Mouse (Mus musculus) thymus, adult 2 months (tissue): ENCODE results near the gene Rps2. TPM values are rescaled to one million over a fixed set of nuclear protein-coding genes. Genes with fewer than 3 reads are reported as not detected.

ENCODE experiments used
- DNase-seq: peaks from one replicate; pipeline ENCODE4 v3.0.0; 2021
- H3K27ac ChIP-seq: fragments of 200-500 bp; 2 replicates; pipeline ENCODE4 v1.5.1; 2012; ENCODE audit warnings: low read length, control low read depth; ENCODE audit not compliant: control insufficient read depth, insufficient read depth
- H3K27me3 ChIP-seq: fragments of 200-500 bp; 2 replicates; pipeline ENCODE4 v1.6.1; 2012; ENCODE audit warnings: mild to moderate bottlenecking, low read length, moderate library complexity, mixed read lengths; ENCODE audit not compliant: control insufficient read depth, insufficient read depth
- H3K36me3 ChIP-seq: fragments of 200-500 bp; 2 replicates; pipeline ENCODE4 v1.6.1; 2012; ENCODE audit warnings: mild to moderate bottlenecking, low read length, moderate library complexity; ENCODE audit not compliant: control insufficient read depth, insufficient read depth
- H3K4me1 ChIP-seq: fragments of 200-500 bp; replicated peaks from 2 replicates; pipeline ENCODE4 v1.6.1; 2012; ENCODE audit warnings: low read length; ENCODE audit not compliant: control insufficient read depth, insufficient read depth
- H3K4me3 ChIP-seq: fragments of 200-500 bp; 2 replicates; pipeline ENCODE4 v1.5.1; 2012; ENCODE audit warnings: mild to moderate bottlenecking, low read length, control low read depth, moderate library complexity; ENCODE audit not compliant: control insufficient read depth, insufficient read depth
- CTCF ChIP-seq: fragments of 200-500 bp; IDR thresholded peaks from 2 replicates; pipeline ENCODE4 v1.5.1; 2012; ENCODE audit warnings: mild to moderate bottlenecking, control low read depth, low read length, moderate library complexity, borderline replicate concordance; ENCODE audit not compliant: control insufficient read depth, poor library complexity, insufficient read depth; ENCODE audit errors: extremely low read depth
- POLR2A ChIP-seq: fragments of 200-500 bp; IDR thresholded peaks from 2 replicates; pipeline ENCODE4 v1.6.1; 2012; ENCODE audit warnings: mild to moderate bottlenecking, low read length, control low read depth, moderate library complexity; ENCODE audit not compliant: control insufficient read depth, poor library complexity, insufficient read depth; ENCODE audit errors: extremely low read depth
- WGBS: fragments of 180-500 bp; shearing (Covaris S2); methylation state at CpG from one replicate; pipeline ENCODE4 v1.1.7; 2018; 5-methylcytosine and 5-hydroxymethylcytosine counted together
- polyA plus RNA-seq: library from polyadenylated mRNA; depleted of rRNA; stranded (reverse); fragments of >200 nt; gene quantifications from 2 replicates; pipeline ENCODE4 v1.2.3, GENCODE M21; 2012

The Rps2 gene
- polyA plus RNA-seq, 1 experiment: 3,484 TPM

DNA sequence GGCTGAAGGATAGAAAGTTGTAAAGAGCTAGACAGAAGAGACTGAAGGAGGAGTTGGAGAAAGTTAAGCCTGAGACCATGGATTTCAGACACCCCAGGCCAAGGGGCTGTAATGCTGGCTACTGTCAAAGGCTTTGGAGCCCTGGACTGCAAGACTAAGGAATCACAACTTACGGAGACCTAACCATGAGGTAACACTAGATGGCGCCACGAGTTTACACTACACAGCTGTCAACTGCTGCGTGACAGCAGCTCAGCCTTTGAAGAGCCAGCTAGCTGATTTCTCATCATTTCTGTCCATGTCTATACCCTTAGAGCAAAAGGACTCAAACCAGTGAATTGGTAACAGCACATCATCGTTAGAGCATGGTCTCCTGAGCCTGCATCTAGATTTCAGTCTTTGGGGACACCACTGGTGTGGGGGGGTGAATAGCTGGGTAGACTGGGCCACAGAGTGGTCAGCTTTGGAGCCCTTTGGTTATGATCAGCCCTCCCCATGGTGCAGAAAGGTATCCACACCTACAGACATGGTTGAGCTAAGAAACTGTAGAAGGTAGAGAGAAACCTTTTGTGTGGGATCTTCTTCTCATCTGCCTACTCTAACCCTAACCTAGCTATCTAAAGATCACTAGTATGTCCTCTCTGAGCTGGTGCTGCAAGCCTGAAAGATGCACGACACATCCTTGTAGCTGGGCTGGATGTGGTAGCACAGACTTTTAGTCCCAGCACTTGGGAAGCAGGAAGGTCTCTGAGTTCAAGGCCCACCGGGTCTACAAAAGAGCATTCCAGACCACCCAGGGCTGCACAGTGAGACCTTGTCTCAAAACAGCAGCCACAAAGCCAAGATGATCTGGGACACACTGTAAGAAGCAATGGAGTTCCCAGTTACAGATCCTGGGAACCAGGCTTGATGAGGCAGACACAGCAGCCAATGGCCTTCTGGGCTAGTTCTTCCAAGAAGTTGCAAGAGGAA lies 27.9 kb downstream of the Rps2 start:
- Histone ChIP-seq H3K4me3 (no peak overlapping the region), H3K27ac (no peak overlapping the region), H3K27me3 (peaks cover 4% of the 10 kb centered on the region; the same call in 1 of the 2 replicates), H3K4me1 (no peaks in the 10 kb centered on the region), H3K36me3 (no peaks in the 10 kb centered on the region)
- TF ChIP-seq CTCF (no peak), POLR2A (no peak)
- peak; percentile 78 for DNase-seq
- WGBS: 26% methylated on average over 7 of the region's 7 CpGs

DNA sequence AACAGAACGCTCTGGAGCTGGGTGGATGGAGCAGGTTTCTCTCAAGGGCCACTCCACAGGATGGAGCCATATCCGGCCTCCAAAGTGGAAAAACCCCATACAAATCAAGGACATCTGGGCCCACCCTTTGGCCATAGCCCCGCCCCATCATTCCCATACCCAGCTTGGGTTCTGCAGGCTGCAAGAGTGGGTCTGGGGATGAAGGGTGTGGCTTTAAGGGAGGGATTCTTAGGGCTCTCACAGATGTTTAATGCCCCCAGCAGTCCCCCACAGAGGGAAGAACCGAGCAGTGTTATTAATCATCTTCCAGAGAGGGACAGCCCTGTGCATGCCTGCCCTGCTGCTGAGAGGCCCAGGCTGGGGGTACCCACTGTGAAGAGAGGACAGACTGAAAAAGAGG lies 29.1 kb downstream of the Rps2 start:
- Histone ChIP-seq H3K4me3 (no peak overlapping the region), H3K36me3 (no peaks in the 10 kb centered on the region), H3K27ac (no peak overlapping the region), H3K27me3 (peaks cover 7% of the 10 kb centered on the region; the same call in 1 of the 2 replicates), H3K4me1 (no peaks in the 10 kb centered on the region)
- DNase-seq: no peak
- WGBS: 79% methylated on average over 4 of the region's 4 CpGs
- TF ChIP-seq CTCF (no peak), POLR2A (no peak)

DNA sequence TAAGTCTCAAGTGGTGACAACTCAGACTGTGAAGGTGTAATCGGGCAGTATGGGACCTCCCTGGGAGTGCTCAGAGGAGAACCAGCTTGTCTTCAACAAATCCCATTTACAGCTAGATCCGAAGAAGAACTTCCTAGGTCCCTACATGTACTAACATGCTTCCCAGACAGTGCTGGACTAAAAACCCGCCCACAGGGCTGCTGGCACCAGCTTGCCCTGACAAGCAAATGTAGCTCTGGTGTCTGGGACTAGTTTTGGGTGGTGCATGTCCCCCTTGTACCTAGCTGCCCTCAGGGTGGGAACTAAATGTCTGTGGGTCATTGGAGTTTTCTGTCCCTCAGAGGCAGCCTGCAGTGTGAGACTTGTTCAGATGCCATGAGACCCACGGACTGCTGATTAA lies 33.6 kb downstream of the Rps2 start:
- no peak for DNase-seq
- no peak overlapping the region for H3K4me3 ChIP-seq
- H3K36me3 ChIP-seq: no peaks in the 10 kb centered on the region
- WGBS: 36% methylated on average over 4 of the region's 4 CpGs
- no peak overlapping the region for H3K27ac ChIP-seq
- TF ChIP-seq POLR2A (no peak), CTCF (no peak)
- peaks cover 11% of the 10 kb centered on the region for H3K4me1 ChIP-seq
- H3K27me3 ChIP-seq: peaks cover 21% of the 10 kb centered on the region; the same call in 1 of the 2 replicates

DNA sequence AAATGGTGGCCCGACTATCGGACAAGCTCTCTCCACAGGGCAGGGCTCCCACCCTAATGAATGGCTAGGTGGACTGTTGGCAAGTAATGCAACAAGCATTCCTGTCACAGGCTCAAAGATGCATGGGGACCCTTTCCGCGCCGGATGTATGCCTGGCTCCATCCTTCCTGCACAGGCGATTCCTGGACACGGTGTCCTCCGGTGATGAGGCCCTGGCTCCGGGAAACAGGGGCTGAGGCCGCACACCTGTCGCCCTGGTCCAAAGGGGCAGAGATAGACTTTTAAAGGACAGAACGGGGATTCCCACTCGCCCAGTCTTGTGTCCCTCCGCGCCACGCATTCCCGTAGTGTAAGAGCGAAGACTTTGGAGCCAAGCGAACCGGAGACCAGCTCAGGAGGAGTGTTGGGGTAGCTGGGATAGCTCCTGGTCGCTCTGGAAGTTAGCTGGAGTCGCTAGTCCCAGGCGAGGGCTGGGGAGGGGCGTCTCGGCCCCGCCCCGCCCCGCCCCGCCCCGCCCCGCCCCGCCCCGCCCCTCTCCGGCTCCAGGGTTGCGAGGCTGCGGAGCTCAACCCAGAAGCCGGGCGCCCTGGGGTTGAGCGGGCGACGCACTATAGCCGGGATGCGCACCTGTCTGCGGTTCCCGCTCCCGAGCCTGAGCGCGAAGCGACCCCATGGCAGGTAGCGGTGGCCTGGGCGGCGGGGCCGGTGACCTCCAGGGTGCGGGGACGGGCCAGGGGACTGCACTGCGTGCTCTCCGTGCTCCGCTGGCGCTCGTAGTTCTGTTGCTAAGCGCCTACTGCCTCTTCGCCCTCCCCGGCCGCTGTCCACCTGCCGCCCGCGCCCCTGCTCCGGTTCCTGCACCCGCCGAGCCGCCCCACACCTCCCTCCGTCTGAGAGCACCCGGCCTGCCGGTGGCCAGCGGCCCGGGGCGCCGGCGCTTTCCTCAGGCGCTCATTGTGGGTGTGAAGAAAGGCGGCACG lies 34.8 kb downstream of the Rps2 start, which contains the start of gene Hs3st6:
Gene Hs3st6 (plus strand): TSS at position 574 of the 980 bp plus-strand sequence.
- H3K27me3 ChIP-seq: peaks cover 21% of the 10 kb centered on the region; the same call in 1 of the 2 replicates

DNA sequence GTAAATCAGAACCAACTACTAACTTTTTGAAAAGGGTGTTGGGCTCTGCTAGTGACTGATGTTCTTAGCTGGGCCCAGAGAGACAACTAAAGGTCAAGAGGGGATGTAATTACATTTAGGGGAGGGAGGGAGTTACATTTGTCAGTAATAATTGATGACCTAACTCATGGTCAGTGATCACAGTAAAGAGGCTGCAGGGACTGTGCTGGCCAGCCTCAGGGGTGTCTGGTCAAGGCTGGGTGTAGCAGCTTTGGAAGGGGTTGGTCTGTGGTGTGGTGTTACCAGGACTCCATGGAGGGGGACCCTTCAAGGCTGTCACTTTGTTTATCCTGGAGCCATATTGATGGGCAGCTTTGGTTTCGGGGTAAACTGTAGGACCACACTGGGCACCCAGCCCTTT lies 39.5 kb downstream of the Rps2 start:
- TF ChIP-seq POLR2A (no peak), CTCF (no peak)
- H3K27ac ChIP-seq: no peak overlapping the region
- no peak overlapping the region for H3K4me3 ChIP-seq
- H3K4me1 ChIP-seq: peaks cover 9% of the 10 kb centered on the region
- WGBS: 100% methylated on average over 1 of the region's 1 CpGs
- no peak for DNase-seq
- H3K27me3 ChIP-seq: peaks cover 14% of the 10 kb centered on the region; the same call in 1 of the 2 replicates
- no peaks in the 10 kb centered on the region for H3K36me3 ChIP-seq

More for the DNA sequence above, 34.8 kb downstream of the Rps2 start, which contains the start of gene Hs3st6:
- Histone ChIP-seq H3K27ac (no peak within 1 kb of the TSS), H3K36me3 (no peaks in the 10 kb centered on the region), H3K4me1 (peaks cover 11% of the 10 kb centered on the region), H3K4me3 (peak within 1 kb of the TSS; percentile 36)
- WGBS: 2% methylated on average over 79 of the region's 82 CpGs
- TF ChIP-seq POLR2A (no peak), CTCF (no peak)
- peak; percentile 17 for DNase-seq

DNA sequence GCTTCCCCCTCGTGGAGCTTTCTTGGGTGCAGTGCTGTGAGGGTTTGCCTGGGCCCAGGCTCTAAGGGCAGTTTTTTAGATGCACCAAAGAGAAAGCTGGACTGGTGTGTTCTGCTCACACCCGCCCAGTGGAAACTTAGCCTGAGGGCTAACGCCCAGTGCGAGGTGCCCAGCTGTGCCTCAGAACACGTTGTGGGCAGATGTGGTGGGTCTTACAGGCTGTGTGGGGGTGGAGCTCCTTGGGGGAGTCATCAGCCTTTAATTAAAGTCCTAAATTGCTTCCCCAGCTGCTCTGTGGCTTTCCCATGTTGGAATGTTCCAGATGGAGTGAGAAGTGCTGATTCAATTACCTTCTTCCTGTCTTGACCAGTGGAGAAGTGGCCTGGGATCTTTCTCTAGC lies 43.2 kb downstream of the Rps2 start:
- H3K36me3 ChIP-seq: no peaks in the 10 kb centered on the region
- no peak overlapping the region for H3K27ac ChIP-seq
- H3K4me3 ChIP-seq: no peak overlapping the region
- no peak for DNase-seq
- WGBS: 62% methylated on average over 5 of the region's 5 CpGs
- TF ChIP-seq CTCF (no peak), POLR2A (no peak)
- no peaks in the 10 kb centered on the region; the same call in 1 of the 2 replicates for H3K27me3 ChIP-seq
- H3K4me1 ChIP-seq: no peaks in the 10 kb centered on the region
